Mouse (Mus musculus) adipocyte (in vitro differentiated cells): ENCODE measurements around the gene Ubxn4.
"Not testable (repeated sequence)": the region's sequence is repeated elsewhere in the genome, so short reads cannot be mapped to it uniquely, and the experiment has no call there.

Experiments
- DNase-seq: peaks from one replicate; pipeline ENCODE4 v3.0.0-alpha.2; 2016; ENCODE audit warnings: low spot score

Gene Ubxn4

GRCm38 (mm10) chr1:128314665-128315064 is 70.9 kb downstream of the Ubxn4 start:
- no peak for DNase-seq

DNA sequence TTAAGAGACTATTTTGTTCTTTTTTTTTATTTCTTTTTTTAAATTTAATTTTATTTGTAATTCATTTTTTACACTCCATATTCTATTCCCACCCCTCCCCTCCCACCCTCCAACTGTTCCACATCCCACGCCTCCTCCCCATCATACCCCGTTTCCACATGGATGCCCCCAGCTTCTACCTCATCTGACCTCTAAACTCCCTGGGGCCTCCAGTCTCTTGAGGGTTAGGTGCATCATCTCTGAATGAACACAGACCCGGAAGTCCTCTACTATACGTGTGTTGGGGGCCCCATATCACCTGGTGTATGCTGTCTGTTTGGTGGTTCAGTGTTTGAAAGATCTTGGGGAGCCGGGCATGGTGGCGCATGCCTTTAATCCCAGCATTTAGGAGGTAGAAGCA is 75.5 kb downstream of the Ubxn4 start:
- DNase-seq: not testable (repeated sequence)

GRCm38 (mm10) chr1:128323026-128323643 is 79.4 kb downstream of the Ubxn4 start:
- DNase-seq: no peak

DNA sequence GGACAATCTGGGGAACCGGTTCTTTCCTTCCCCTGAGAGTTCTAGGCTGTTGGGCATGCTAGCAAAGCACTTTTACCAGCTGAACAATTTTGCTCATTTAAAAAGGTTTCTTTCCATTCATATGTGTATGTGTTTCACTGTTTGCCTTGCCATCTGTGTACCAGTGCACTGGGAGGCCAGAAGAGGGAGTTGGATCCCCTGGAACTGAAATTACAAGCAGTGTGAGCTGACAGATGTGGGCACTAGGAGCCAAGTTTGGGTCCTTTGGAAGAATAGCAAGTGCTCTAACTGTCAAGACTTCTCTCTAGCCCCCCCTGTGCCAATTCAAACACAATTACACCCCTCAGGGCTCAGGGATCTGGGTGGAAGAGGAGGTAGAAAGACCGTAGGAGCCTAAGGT is 81.0 kb downstream of the Ubxn4 start:
- no peak for DNase-seq

DNA sequence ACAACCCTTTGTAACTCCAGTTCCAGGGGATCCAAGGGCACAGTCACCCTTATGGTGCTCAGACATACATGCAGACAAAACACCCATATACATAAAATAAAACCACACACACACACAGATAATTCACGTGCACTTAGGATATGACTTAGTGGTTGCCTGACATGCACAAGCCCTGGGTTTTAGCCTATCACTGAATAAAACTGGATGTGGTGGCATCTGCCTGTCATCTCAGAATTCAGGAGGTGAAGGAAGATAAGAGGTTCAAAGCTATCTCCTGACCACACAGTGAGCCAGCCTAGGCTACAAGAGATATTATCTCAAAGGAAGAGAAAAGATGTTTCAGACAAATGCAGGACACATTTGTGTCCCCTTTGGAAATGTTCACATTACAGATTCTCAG is 83.4 kb downstream of the Ubxn4 start:
- DNase-seq: no peak

- DNase-seq: no peak
Measured at GRCm38 (mm10) chr1:128328218-128328617, 84.5 kb downstream of the Ubxn4 start, which contains the start of gene Lct. Gene Lct (minus strand): TSS chr1:128328318.
